Mouse (Mus musculus) regulatory T cell (primary cell): ENCODE measurements around the gene Med21.

Experiments
- in situ Hi-C: fragments of 300-600 bp; cut with MboI, MseI; formaldehyde crosslinking; loops from one replicate; pipeline ENCODE4 v1.15.1; 2025; ENCODE audit warnings: high pct_unique_total_duplicates

Med21 gene

GRCm38 (mm10) chr6:146678136-146679070 is 36.1 kb downstream of the Med21 start:
- in situ Hi-C loops = loop anchor here (10.0 kb wide), 1 partner anchor 46 kb away; the partner anchor contains the start of gene Stk38l

GRCm38 (mm10) chr6:146683881-146684280 is 41.5 kb downstream of the Med21 start:
- in situ Hi-C loops = loop anchor here (10.0 kb wide), 1 partner anchor 61 kb away; no protein-coding TSS in a partner anchor

- in situ Hi-C loops = loop anchor here (10.0 kb wide), 1 partner anchor 59 kb away; no protein-coding TSS in a partner anchor
Measured at GRCm38 (mm10) chr6:146685781-146686308, 43.5 kb downstream of the Med21 start.

DNA sequence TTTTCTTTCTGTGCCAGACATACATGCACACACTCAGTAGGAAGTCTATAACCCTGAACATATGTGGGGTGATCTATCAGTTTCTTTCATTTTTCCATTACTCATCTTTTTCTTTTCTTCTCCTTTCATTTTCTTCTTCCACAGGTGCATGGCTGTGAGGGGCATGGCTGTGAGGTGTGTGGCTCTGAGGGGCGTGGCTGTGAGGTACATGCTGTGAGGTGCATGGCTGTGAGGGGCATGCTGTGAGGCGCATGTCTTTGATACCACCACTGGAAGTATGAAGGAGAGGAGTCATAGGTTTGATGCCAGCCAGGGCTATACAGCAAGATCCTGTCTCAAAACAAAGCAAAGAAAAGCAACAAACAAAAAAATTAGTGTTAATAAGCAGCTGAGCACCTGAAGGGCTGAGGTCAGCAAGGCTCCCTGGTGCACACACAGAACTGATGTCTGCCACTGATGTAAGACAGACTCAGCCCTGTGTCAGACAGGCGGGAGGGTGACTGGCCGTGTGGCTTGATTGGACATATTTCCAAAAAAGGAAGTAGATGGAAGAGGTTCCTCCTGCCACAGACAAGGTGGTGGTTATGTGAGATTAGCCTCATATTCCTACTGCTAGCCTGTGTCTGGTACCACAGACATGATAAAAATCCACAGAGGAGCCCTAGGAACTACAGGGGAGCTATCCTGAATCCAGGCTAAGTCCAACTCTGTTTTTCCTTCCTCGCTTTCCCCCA is 44.3 kb downstream of the Med21 start:
- in situ Hi-C loops = loop anchor here (10.0 kb wide), 1 partner anchor 58 kb away; no protein-coding TSS in a partner anchor

DNA sequence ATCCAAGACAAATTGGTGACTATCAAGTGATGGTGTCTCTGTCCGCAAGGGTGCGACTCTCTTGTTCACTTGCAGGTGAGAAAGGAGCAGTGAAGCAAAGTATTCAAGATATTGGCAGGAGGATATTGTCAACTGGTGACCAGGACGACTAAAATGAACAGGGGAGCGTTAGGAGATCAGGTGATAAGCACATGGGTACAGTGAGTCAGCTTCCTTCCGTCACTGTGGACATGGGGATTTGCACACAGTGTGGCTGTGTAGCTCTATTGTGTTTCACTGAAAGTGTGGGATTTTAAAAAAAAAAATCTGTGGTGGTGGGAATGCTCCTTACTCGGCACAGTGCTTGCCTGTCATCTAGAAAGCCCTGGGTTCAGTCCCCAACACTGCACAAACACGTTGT is 45.7 kb downstream of the Med21 start:
- in situ Hi-C loops = loop anchor here (10.0 kb wide), 1 partner anchor 57 kb away; no protein-coding TSS in a partner anchor

- in situ Hi-C loops = loop anchor here (10.0 kb wide), 1 partner anchor 56 kb away; no protein-coding TSS in a partner anchor
Measured at GRCm38 (mm10) chr6:146688861-146689260, 46.5 kb downstream of the Med21 start.

DNA sequence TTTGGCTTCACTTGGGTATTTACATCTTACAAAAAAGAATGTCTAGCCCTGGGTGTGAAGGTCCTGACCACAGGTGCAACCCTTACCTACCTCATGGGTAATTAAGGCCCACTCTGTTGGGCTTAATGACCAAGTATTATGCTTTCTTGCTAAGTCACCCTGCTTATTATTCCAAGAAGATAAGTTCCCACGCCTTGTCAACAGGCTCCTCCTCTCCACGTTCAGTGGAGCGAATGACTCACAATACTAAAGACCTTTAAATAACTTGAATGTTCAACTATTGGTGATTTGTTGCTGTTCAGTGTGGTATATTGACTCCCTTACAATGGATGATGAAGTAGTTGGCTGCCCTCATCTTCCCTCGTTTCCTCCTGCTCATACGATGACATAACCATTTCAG is 55.4 kb downstream of the Med21 start:
- in situ Hi-C loops = no loop called here

DNA sequence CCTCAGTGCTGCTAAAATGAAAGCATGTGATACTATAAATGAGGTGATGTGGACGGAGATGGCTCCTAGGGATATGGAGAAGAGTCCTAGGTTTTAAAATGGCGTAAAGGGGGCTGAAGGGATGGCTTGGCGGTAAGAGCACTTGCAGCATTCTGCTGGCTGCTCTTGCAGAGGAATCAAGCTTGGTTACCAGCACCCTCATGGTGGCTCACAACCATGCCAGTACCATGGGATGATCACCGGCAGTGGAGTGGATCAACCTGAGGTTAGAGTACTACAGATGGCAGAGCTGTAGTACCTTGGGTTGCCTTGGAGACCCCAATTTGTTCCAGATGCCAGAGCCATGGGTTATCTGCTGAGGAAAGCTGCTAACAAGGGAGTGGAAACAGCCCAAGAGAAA is 56.0 kb downstream of the Med21 start:
- in situ Hi-C loops = no loop called here
